Mouse (Mus musculus): Measurements from ENCODE around the gene Cnmd. TPM values are rescaled to one million over a fixed set of nuclear protein-coding genes. Genes with fewer than 3 reads are reported as not detected.

The Cnmd gene
- total and polyA plus RNA-seq, 3 experiments, result not detected

DNA sequence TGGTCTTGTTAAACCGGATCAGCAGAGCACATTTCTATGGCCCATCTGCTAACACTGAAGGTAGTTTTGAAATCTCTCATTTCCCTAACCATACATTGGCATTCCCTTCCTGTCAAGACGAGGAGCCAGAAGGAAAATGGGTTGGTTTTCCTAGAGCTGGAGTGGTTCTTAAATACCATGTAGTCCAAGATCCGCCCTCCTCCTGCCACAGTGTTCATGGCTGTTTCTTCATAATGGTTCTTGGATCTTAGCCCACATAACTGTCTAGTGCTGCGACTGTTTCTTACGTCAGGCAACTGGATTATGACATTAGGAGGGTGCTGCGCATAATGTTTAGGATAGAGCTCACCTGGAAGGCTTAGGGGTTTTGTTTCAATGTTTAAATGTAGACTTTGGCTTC is 29.6 kb downstream of the Cnmd start:
- H3K79me2 ChIP-seq (ENCODE audit: control insufficient read depth, insufficient read depth, low read length, poor library complexity), result no peaks in the 10 kb centered on the region
- no peak overlapping the region for H3K9ac ChIP-seq (ENCODE audit: control insufficient read depth, low read depth, low read length, poor library complexity, severe bottlenecking)
- TF ChIP-seq POLR2AphosphoS2 (IDR thresholded peaks at IDR 0.05; ENCODE audit: low read length) (peak; percentile 15; the same call in 1 of the 2 replicates), CHD2 (IDR thresholded peaks at IDR 0.05; ENCODE audit: low read length) (no peak), MAZ (IDR thresholded peaks at IDR 0.05; ENCODE audit: low read depth, low read length) (no peak), POLR2A (IDR thresholded peaks at IDR 0.05; ENCODE audit: control insufficient read depth in 1 of 2, insufficient read depth in 1 of 2, low read depth in 1 of 2, low read length in 2 of 2, poor library complexity in 1 of 2) (0 out of 4 replicates have a peak, but pooled peaks of 1 of the 2 experiments have one; percentile 17), NELFE (IDR thresholded peaks at IDR 0.05; ENCODE audit: low read depth, low read length) (no peak)
- no peak overlapping the region for H3K27ac ChIP-seq (ENCODE audit: control insufficient read depth, low read depth, low read length)
- H3K27me3 ChIP-seq (ENCODE audit: control insufficient read depth in 1 of 2, insufficient read depth in 2 of 2, low read length in 2 of 2), result no peaks in the 10 kb centered on the region
- H3K4me3 ChIP-seq (ENCODE audit: control insufficient read depth in 1 of 2, insufficient read depth in 1 of 2, low read depth in 2 of 2, low read length in 2 of 2), result no peak overlapping the region
- no peak for DNase-seq (ENCODE audit: low read depth, low spot score)
- no peaks in the 10 kb centered on the region for H3K9me3 ChIP-seq (replicated peaks; ENCODE audit: insufficient read depth, low read length)
- peaks cover 0 to 7% of the 10 kb centered on the region in 2 experiments; a peak in 2 of 4 replicates for H3K36me3 ChIP-seq (ENCODE audit: control insufficient read depth in 1 of 2, insufficient read depth in 2 of 2, low read length in 2 of 2)
- no peaks in the 10 kb centered on the region for H3K4me1 ChIP-seq (ENCODE audit: control insufficient read depth in 1 of 2, insufficient read depth in 2 of 2, low read length in 2 of 2)

DNA sequence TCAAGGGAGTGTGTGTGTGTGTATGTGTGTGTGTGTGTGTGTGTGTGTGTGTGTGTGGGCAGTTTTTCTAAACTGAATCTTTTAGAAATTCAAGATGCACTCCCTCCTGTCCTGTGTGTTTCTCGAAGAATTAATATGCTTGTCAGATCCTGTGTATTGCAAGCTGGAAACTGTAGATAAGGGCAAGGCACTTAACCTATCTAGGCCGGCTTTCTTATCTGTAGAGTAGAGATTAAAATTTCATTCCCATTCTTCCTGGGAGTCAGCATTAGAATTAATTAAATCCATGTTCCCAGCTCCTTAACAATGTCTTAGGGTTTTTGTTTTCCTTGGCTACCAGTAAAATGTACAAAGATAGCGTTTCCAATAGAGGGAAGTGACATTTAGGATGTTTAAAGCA is 40.8 kb downstream of the Cnmd start:
- peaks cover 9 to 13% of the 10 kb centered on the region in 2 experiments for H3K4me1 ChIP-seq (ENCODE audit: control insufficient read depth in 1 of 2, insufficient read depth in 2 of 2, low read length in 2 of 2)
- H3K79me2 ChIP-seq (ENCODE audit: control insufficient read depth, insufficient read depth, low read length, poor library complexity), result no peaks in the 10 kb centered on the region
- peak overlapping the region; percentile 38; the same call in 1 of the 2 replicates for H3K27ac ChIP-seq (ENCODE audit: control insufficient read depth, low read depth, low read length)
- no peaks in the 10 kb centered on the region for H3K27me3 ChIP-seq (ENCODE audit: control insufficient read depth in 1 of 2, insufficient read depth in 2 of 2, low read length in 2 of 2)
- no peaks in the 10 kb centered on the region for H3K9me3 ChIP-seq (replicated peaks; ENCODE audit: insufficient read depth, low read length)
- no peak overlapping the region for H3K9ac ChIP-seq (ENCODE audit: control insufficient read depth, low read depth, low read length, poor library complexity, severe bottlenecking)
- H3K4me3 ChIP-seq (ENCODE audit: control insufficient read depth in 1 of 2, insufficient read depth in 1 of 2, low read depth in 2 of 2, low read length in 2 of 2), result no peak overlapping the region
- H3K36me3 ChIP-seq (ENCODE audit: control insufficient read depth in 1 of 2, insufficient read depth in 2 of 2, low read length in 2 of 2), result peaks cover 18 to 48% of the 10 kb centered on the region in 2 experiments
- peak; percentile 29 for DNase-seq (ENCODE audit: low read depth, low spot score)
- no peak for TF ChIP-seq POLR2AphosphoS2 (IDR thresholded peaks at IDR 0.05; ENCODE audit: low read length)
- TF ChIP-seq EP300 (IDR thresholded peaks at IDR 0.05; ENCODE audit: low read depth in 1 of 2, low read length in 2 of 2), result peak; percentile 76 to 77
- TF ChIP-seq ZC3H11A (IDR thresholded peaks at IDR 0.05; ENCODE audit: low read depth, low read length), result no peak
- no peak for TF ChIP-seq ZKSCAN1 (IDR thresholded peaks at IDR 0.05; ENCODE audit: low read depth, low read length)
- no peak for TF ChIP-seq POLR2A (IDR thresholded peaks at IDR 0.05; ENCODE audit: control insufficient read depth in 1 of 2, insufficient read depth in 1 of 2, low read depth in 1 of 2, low read length in 2 of 2, poor library complexity in 1 of 2)
- no peak for TF ChIP-seq NRF1 (IDR thresholded peaks at IDR 0.05; ENCODE audit: insufficient read depth, low read depth, low read length, poor library complexity, severe bottlenecking)
- TF ChIP-seq ZMIZ1 (IDR thresholded peaks at IDR 0.05; ENCODE audit: low read depth, low read length), result no peak
- no peak for TF ChIP-seq CHD2 (IDR thresholded peaks at IDR 0.05; ENCODE audit: low read length)
- TF ChIP-seq MAX (IDR thresholded peaks at IDR 0.05; ENCODE audit: low read length), result no peak
- TF ChIP-seq ELF1 (IDR thresholded peaks at IDR 0.05; ENCODE audit: low read depth, low read length), result no peak
- TF ChIP-seq CTCF (IDR thresholded peaks at IDR 0.05 in 2 of 3, conservative IDR thresholded peaks at IDR 0.05 in 1 of 3; ENCODE audit: control insufficient read depth in 1 of 3, insufficient read depth in 1 of 3, low read depth in 2 of 3, low read length in 3 of 3, poor library complexity in 1 of 3, severe bottlenecking in 1 of 3), result no peak
- TF ChIP-seq E2F4 (IDR thresholded peaks at IDR 0.05; ENCODE audit: borderline replicate concordance, low read depth, low read length), result no peak
- no peak for TF ChIP-seq MYC (IDR thresholded peaks at IDR 0.05; ENCODE audit: low read depth, low read length)
- no peak; the same call in 1 of the 2 replicates for TF ChIP-seq MXI1 (IDR thresholded peaks at IDR 0.05; ENCODE audit: low read depth, low read length)
- TF ChIP-seq ETS1 (IDR thresholded peaks at IDR 0.05; ENCODE audit: low read depth, low read length), result 0 out of 2 replicates have a peak, but pooled peaks have one; percentile 29
- 0 out of 2 replicates have a peak, but pooled peaks have one; percentile 17 for TF ChIP-seq SIN3A (IDR thresholded peaks at IDR 0.05; ENCODE audit: low read length)
- TF ChIP-seq TCF12 (IDR thresholded peaks at IDR 0.05; ENCODE audit: low read depth, low read length), result peak; percentile 85
- no peak for TF ChIP-seq ZNF384 (IDR thresholded peaks at IDR 0.05; ENCODE audit: low read depth, low read length)
- TF ChIP-seq USF2 (IDR thresholded peaks at IDR 0.05; ENCODE audit: borderline replicate concordance in 1 of 2, insufficient read depth in 1 of 2, low read depth in 1 of 2, low read length in 2 of 2), result no peak
- TF ChIP-seq TBP (IDR thresholded peaks at IDR 0.05; ENCODE audit: low read depth, low read length), result no peak
- TF ChIP-seq GATA1 (IDR thresholded peaks at IDR 0.05; ENCODE audit: low read depth, low read length), result peak; percentile 88
- no peak for TF ChIP-seq HCFC1 (IDR thresholded peaks at IDR 0.05; ENCODE audit: low read depth, low read length)
- no peak for TF ChIP-seq MEF2A (IDR thresholded peaks at IDR 0.05; ENCODE audit: extremely low read depth, insufficient replicate concordance, low read depth, low read length, poor library complexity, severe bottlenecking)
- no peak for TF ChIP-seq NELFE (IDR thresholded peaks at IDR 0.05; ENCODE audit: low read depth, low read length)
- no peak for TF ChIP-seq SMC3 (IDR thresholded peaks at IDR 0.05; ENCODE audit: low read depth, low read length)
- TF ChIP-seq RAD21 (IDR thresholded peaks at IDR 0.05; ENCODE audit: low read depth, low read length), result no peak
- 0 out of 2 replicates have a peak, but pooled peaks have one; percentile 39 for TF ChIP-seq RCOR1 (IDR thresholded peaks at IDR 0.05; ENCODE audit: low read depth, low read length)
- no peak for TF ChIP-seq UBTF (IDR thresholded peaks at IDR 0.05; ENCODE audit: borderline replicate concordance, insufficient read depth, low read depth, low read length)
- no peak for TF ChIP-seq CHD1 (IDR thresholded peaks at IDR 0.05; ENCODE audit: low read depth, low read length)
- TF ChIP-seq GABPA (IDR thresholded peaks at IDR 0.05; ENCODE audit: low read depth, low read length), result no peak
